Comparison of ENCODE assay signal across 8 mouse cellular contexts in the genomic region with DNA sequence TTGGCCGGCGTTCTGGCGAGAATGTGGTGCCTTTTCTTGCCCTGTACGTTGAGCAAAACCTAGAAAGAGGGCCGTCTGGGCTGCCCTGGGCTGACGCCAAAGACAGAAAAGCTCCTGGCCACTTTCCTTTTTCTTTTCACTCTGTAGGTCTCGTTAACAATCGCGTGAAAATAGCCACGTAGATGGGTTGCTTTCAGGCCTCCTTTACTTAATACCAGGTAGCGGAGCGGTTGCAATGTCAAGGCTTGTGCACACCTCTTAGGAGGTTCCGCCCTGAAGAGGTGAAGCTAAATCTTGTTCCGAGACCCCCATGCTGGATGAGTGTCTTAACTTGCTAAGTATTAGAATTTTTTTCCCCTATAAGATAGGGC. TPM values are rescaled to one million over a fixed set of nuclear protein-coding genes. Genes with fewer than 3 reads are reported as not detected.
DNase-seq lines count a peak whose midpoint lies in the region; ATAC-seq and TF ChIP-seq lines count a peak whose summit lies in the region.

No protein-coding gene starts in this region.

- peak overlapping the region; percentile 98 for H3K9ac ChIP-seq in heart, adult 2 months (ENCODE audit: low read depth, low read length)
- peak overlapping the region; percentile 89 for H3K9ac ChIP-seq in limb, embryonic 15.5 days
- H3K9ac ChIP-seq in stomach, embryonic 16.5 days (ENCODE audit: low read length), result peak overlapping the region; percentile 97

- 0 out of 2 replicates have a peak, but pooled peaks cover 1% of the 10 kb centered on the region for H3K4me1 ChIP-seq in heart, adult 2 months (ENCODE audit: control insufficient read depth, insufficient read depth, low read length)
- peaks cover 8% of the 10 kb centered on the region; the same call in 1 of the 2 replicates for H3K4me1 ChIP-seq in limb, embryonic 15.5 days
- no peaks in the 10 kb centered on the region; the same call in 1 of the 2 replicates for H3K4me1 ChIP-seq in stomach, embryonic 16.5 days (ENCODE audit: control insufficient read depth, insufficient read depth, low read length)

- no peaks in the 10 kb centered on the region for H3K36me3 ChIP-seq in heart, adult 2 months (ENCODE audit: control insufficient read depth, insufficient read depth, low read length)
- H3K36me3 ChIP-seq in limb, embryonic 15.5 days, result no peaks in the 10 kb centered on the region
- 0 out of 2 replicates have a peak, but pooled peaks cover 2% of the 10 kb centered on the region for H3K36me3 ChIP-seq in stomach, embryonic 16.5 days (ENCODE audit: control insufficient read depth, insufficient read depth, low read length)

- peak overlapping the region; percentile 82 for H3K4me3 ChIP-seq in heart, adult 2 months
- peak overlapping the region; percentile 75 for H3K4me3 ChIP-seq in limb, embryonic 15.5 days
- H3K4me3 ChIP-seq in stomach, embryonic 16.5 days (replicated peaks; ENCODE audit: low read length), result peak overlapping the region; percentile 82

- no peaks in the 10 kb centered on the region for H3K79me2 ChIP-seq in heart, adult 2 months (replicated peaks; ENCODE audit: control insufficient read depth, insufficient read depth, low read length)

- peak overlapping the region; percentile 95 for H3K27ac ChIP-seq in heart, adult 2 months
- peak overlapping the region; percentile 98 for H3K27ac ChIP-seq in limb, embryonic 15.5 days
- peak overlapping the region; percentile 98 for H3K27ac ChIP-seq in stomach, embryonic 16.5 days (ENCODE audit: low read length)

- 19% methylated on average over 14 of the region's 14 CpGs for WGBS in heart, adult 2 months
- 19% methylated on average over 14 of the region's 14 CpGs for WGBS in limb, embryonic 15.5 days
- WGBS in stomach, embryonic 16.5 days, result 18% methylated on average over 14 of the region's 14 CpGs

- H3K9me3 ChIP-seq in limb, embryonic 15.5 days, result peaks cover 6% of the 10 kb centered on the region; the same call in 1 of the 2 replicates
- H3K9me3 ChIP-seq in stomach, embryonic 16.5 days (replicated peaks; ENCODE audit: control insufficient read depth, low read length), result peaks cover 12% of the 10 kb centered on the region; the same call in 1 of the 2 replicates

- no peak for TF ChIP-seq EP300 in heart, adult 2 months (IDR thresholded peaks at IDR 0.05; ENCODE audit: insufficient read depth, low read depth, low read length)

- DNase-seq in heart, adult 2 months, result no peak
- DNase-seq in heart, postnatal 25 days (ENCODE audit: low spot score), result no peak
- DNase-seq in right cerebral cortex, postnatal 14 days, result no peak
- no peak for DNase-seq in ovary, postnatal 36 days (ENCODE audit: low spot score)

- TF ChIP-seq POLR2A in heart, adult 2 months (IDR thresholded peaks at IDR 0.05; ENCODE audit: insufficient read depth, low read depth, low read length), result no peak

- intact Hi-C loops in heart, adult 2 months (cut with DNase I), result loop anchor here (2.0 to 10.0 kb wide), 4 partner anchors 218 to 1904 kb away; partner anchors contain the start of genes Cenpe and Gstcd
- intact Hi-C loops in heart, postnatal 25 days (cut with DNase I), result loop anchor here (5.0 to 10.0 kb wide), 4 partner anchors 204 to 1317 kb away; partner anchors contain the start of genes Gstcd, Ints12 and Tet2

- ATAC-seq in CD4-positive, CD25-positive, alpha-beta regulatory T cell, adult 4 months, result peak; percentile 18
- ATAC-seq in erythroid progenitor cell, adult 5-6 weeks (replicated peaks; ENCODE audit: low FRiP score, poor library complexity, severe bottlenecking), result 0 out of 2 replicates have a peak, but pooled peaks have one; percentile 25
- ATAC-seq in limb, embryonic 15.5 days (ENCODE audit: insufficient number of reproducible peaks, low FRiP score, low TSS enrichment, low read depth), result 0 out of 2 replicates have a peak, but pooled peaks have one; percentile 21
- ATAC-seq in stomach, embryonic 16.5 days (ENCODE audit: insufficient read depth, low FRiP score), result no peak

- H3K27me3 ChIP-seq in heart, adult 2 months (ENCODE audit: control insufficient read depth, insufficient read depth, low read length), result no peaks in the 10 kb centered on the region
- no peaks in the 10 kb centered on the region for H3K27me3 ChIP-seq in limb, embryonic 15.5 days
- H3K27me3 ChIP-seq in stomach, embryonic 16.5 days (ENCODE audit: control insufficient read depth, insufficient read depth, low read length), result no peaks in the 10 kb centered on the region

- no peak for TF ChIP-seq CTCF in heart, adult 2 months (IDR thresholded peaks at IDR 0.05)

- peak overlapping the region; percentile 61 for H3K4me2 ChIP-seq in limb, embryonic 15.5 days
- H3K4me2 ChIP-seq in stomach, embryonic 16.5 days (ENCODE audit: low read depth, low read length), result peak overlapping the region; percentile 76

RNA-seq across cellular contexts. Expression of gene Ppa2, which starts 0.9 kb away (rescaled TPM):
- total RNA-seq in heart, adult 2 months (2021), result 100 to 1,000 TPM; 126 to 144 TPM
- 78.5 and 80.4 TPM in 2 replicates for polyA plus RNA-seq in heart, adult 2 months (2012; rRNA removed)
- 100 to 1,000 TPM; 135 TPM for total RNA-seq in heart, postnatal 25 days (2021)
- 10 to 100 TPM; 14.8 to 25.9 TPM for polyA plus RNA-seq in CD4-positive, CD25-positive, alpha-beta regulatory T cell, adult 4 months (2017; shearing (Covaris generic))
- 8.8 and 15.1 TPM in 2 replicates for total RNA-seq in erythroid progenitor cell, adult 5-6 weeks (2015; ENCODE audit: low replicate concordance)
- 27.2 and 30.9 TPM in 2 replicates for total RNA-seq in erythroid progenitor cell, adult 5-6 weeks (2017; ENCODE audit: low replicate concordance)
- 74.1 and 79.5 TPM in 2 replicates for polyA plus RNA-seq in limb, embryonic 15.5 days (2015; fragmentation: Nextera tagmentation; extraction: Ambion mirVana)
- 89.6 and 89.8 TPM in 2 replicates for polyA plus RNA-seq in stomach, embryonic 16.5 days (2015; fragmentation: Nextera tagmentation; extraction: Ambion mirVana)
